Mouse (Mus musculus): ENCODE measurements at regions not wholly inside any gene's neighbourhood (a gene's known extent, or its start where the extent isn't known, plus 50 kb on each side); places are given as distances from the start of the nearest gene placed in this dataset.

GRCm38 (mm10) chr12:92292460-92293340, 443.7 kb upstream of the Sel1l start:
- DNase-seq (ENCODE audit: low spot score in 2 of 2) = no peak

GRCm38 (mm10) chr12:92291490-92291889, 442.5 kb upstream of the Sel1l start:
- no peak for DNase-seq (ENCODE audit: low spot score in 2 of 2)

GRCm38 (mm10) chr12:92285511-92285910, 436.6 kb upstream of the Sel1l start:
- no peak for DNase-seq (ENCODE audit: low spot score in 2 of 2)

- no peak for DNase-seq (ENCODE audit: low spot score in 2 of 2)
These were observed 431.5 kb upstream of the Sel1l start for GRCm38 (mm10) chr12:92280470-92280869.

GRCm38 (mm10) chr12:92251962-92252361, 403.0 kb upstream of the Sel1l start:
- no peak for DNase-seq (ENCODE audit: low spot score in 2 of 2)

- no peak for DNase-seq (ENCODE audit: low spot score in 2 of 2)
These were observed 398.0 kb upstream of the Sel1l start for GRCm38 (mm10) chr12:92246790-92247451.

- DNase-seq (ENCODE audit: low spot score in 2 of 2) = no peak
These were observed 391.2 kb upstream of the Sel1l start for GRCm38 (mm10) chr12:92239956-92240699.

- DNase-seq (ENCODE audit: low spot score in 2 of 2) = no peak
These were observed 384.9 kb upstream of the Sel1l start for GRCm38 (mm10) chr12:92233650-92234408.

- DNase-seq (ENCODE audit: low spot score in 2 of 2) = no peak
These were observed 379.6 kb upstream of the Sel1l start for GRCm38 (mm10) chr12:92228585-92228984.

- DNase-seq (ENCODE audit: low spot score in 2 of 2) = no peak
These were observed 354.4 kb upstream of the Sel1l start for GRCm38 (mm10) chr12:92203351-92203750.

- no peak for DNase-seq (ENCODE audit: low spot score in 2 of 2)
These were observed 351.6 kb upstream of the Sel1l start for GRCm38 (mm10) chr12:92200602-92201001.

- no peak for DNase-seq (ENCODE audit: low spot score in 2 of 2)
These were observed 350.0 kb upstream of the Sel1l start for GRCm38 (mm10) chr12:92198738-92199477.

- DNase-seq (ENCODE audit: low spot score in 2 of 2) = no peak
These were observed 345.2 kb upstream of the Sel1l start for GRCm38 (mm10) chr12:92193934-92194685.

- no peak for DNase-seq (ENCODE audit: low spot score in 2 of 2)
These were observed 344.4 kb upstream of the Sel1l start for GRCm38 (mm10) chr12:92193199-92193933.

- DNase-seq (ENCODE audit: low spot score in 2 of 2) = no peak
These were observed 340.1 kb upstream of the Sel1l start for GRCm38 (mm10) chr12:92189022-92189421.

GRCm38 (mm10) chr12:92187133-92187482, 338.2 kb upstream of the Sel1l start:
- no peak for DNase-seq (ENCODE audit: low spot score in 2 of 2)

- no peak for DNase-seq (ENCODE audit: low spot score in 2 of 2)
These were observed 337.6 kb upstream of the Sel1l start for GRCm38 (mm10) chr12:92186448-92187132.

- DNase-seq (ENCODE audit: low spot score in 2 of 2) = no peak
These were observed 330.3 kb upstream of the Sel1l start for GRCm38 (mm10) chr12:92179292-92179691.

GRCm38 (mm10) chr12:92156726-92157125, 307.8 kb upstream of the Sel1l start:
- no peak for DNase-seq (ENCODE audit: low spot score in 2 of 2)

Measured in right cerebral cortex, postnatal 36 days (tissue).